In the genomic region with DNA sequence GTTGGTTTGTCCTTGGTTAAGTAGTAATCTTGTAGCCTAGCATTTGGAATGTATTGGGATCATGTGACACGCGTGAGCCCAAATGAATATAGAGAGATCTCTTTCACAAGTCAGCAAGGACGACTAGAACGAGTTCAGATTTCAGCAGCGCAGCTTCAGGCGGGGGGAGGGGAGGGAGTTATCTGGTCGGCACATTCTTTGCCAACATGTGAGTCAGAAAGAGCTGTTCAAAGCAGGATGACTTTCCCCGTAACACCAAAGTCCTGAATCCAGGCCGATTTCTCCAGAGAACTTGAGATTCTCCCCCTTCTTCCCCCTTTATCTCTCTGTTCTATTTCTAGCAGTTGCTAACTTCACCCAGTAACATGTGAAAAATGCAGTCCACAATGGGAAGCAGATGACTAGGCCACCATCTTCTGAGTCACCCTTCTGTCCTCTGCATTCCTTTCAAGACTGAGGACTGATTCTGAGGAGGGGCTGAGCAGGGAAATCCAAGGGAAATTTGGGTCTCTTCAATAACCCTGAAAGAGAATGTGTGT, we compare ENCODE assay signal across 8 mouse cellular contexts.
DNase-seq lines count a peak whose midpoint lies in the region; ATAC-seq and TF ChIP-seq lines count a peak whose summit lies in the region.

No protein-coding gene starts in this region.

- no peaks in the 10 kb centered on the region for H3K27me3 ChIP-seq in neural tube, embryonic 11.5 days (ENCODE audit: control insufficient read depth, insufficient read depth, low read length)
- H3K27me3 ChIP-seq in neural tube, embryonic 15.5 days (replicated peaks): no peaks in the 10 kb centered on the region
- H3K27me3 ChIP-seq in embryonic facial prominence, embryonic 12.5 days: no peaks in the 10 kb centered on the region
- no peaks in the 10 kb centered on the region for H3K27me3 ChIP-seq in heart, postnatal 0 days (ENCODE audit: control insufficient read depth, insufficient read depth, low read length)
- no peaks in the 10 kb centered on the region for H3K27me3 ChIP-seq in intestine, embryonic 15.5 days (replicated peaks)
- H3K27me3 ChIP-seq in midbrain, postnatal 0 days (ENCODE audit: insufficient read depth, low read length): no peaks in the 10 kb centered on the region

- TF ChIP-seq EP300 in heart, postnatal 0 days (IDR thresholded peaks at IDR 0.05; ENCODE audit: low read depth): peak; percentile 38; the same call in 1 of the 2 replicates

- no peak overlapping the region for H3K9ac ChIP-seq in neural tube, embryonic 11.5 days (ENCODE audit: low read length)
- no peak overlapping the region for H3K9ac ChIP-seq in neural tube, embryonic 15.5 days (replicated peaks)
- H3K9ac ChIP-seq in embryonic facial prominence, embryonic 12.5 days: no peak overlapping the region
- H3K9ac ChIP-seq in heart, postnatal 0 days (replicated peaks; ENCODE audit: low read depth, low read length): no peak overlapping the region
- no peak overlapping the region for H3K9ac ChIP-seq in intestine, embryonic 15.5 days
- no peak overlapping the region for H3K9ac ChIP-seq in midbrain, postnatal 0 days (replicated peaks; ENCODE audit: low read length, poor library complexity, severe bottlenecking)

- H3K4me3 ChIP-seq in neural tube, embryonic 11.5 days (ENCODE audit: low read depth, low read length): no peak overlapping the region
- H3K4me3 ChIP-seq in neural tube, embryonic 15.5 days (replicated peaks): no peak overlapping the region
- H3K4me3 ChIP-seq in embryonic facial prominence, embryonic 12.5 days: no peak overlapping the region
- no peak overlapping the region for H3K4me3 ChIP-seq in heart, postnatal 0 days (ENCODE audit: low read depth, low read length)
- no peak overlapping the region for H3K4me3 ChIP-seq in intestine, embryonic 15.5 days (replicated peaks)
- no peak overlapping the region for H3K4me3 ChIP-seq in midbrain, postnatal 0 days (ENCODE audit: low read depth, low read length)

- 62% methylated on average over 9 of the region's 9 CpGs for WGBS in neural tube, embryonic 11.5 days
- 71% methylated on average over 9 of the region's 9 CpGs for WGBS in neural tube, embryonic 15.5 days
- 16% methylated on average over 9 of the region's 9 CpGs for WGBS in embryonic facial prominence, embryonic 12.5 days
- WGBS in heart, postnatal 0 days: 11% methylated on average over 9 of the region's 9 CpGs
- 51% methylated on average over 9 of the region's 9 CpGs for WGBS in intestine, embryonic 15.5 days
- 55% methylated on average over 9 of the region's 9 CpGs for WGBS in midbrain, postnatal 0 days

- H3K4me1 ChIP-seq in neural tube, embryonic 11.5 days (ENCODE audit: control insufficient read depth, insufficient read depth, low read length): no peaks in the 10 kb centered on the region
- no peaks in the 10 kb centered on the region for H3K4me1 ChIP-seq in neural tube, embryonic 15.5 days
- peaks cover 34% of the 10 kb centered on the region for H3K4me1 ChIP-seq in embryonic facial prominence, embryonic 12.5 days
- peaks cover 30% of the 10 kb centered on the region for H3K4me1 ChIP-seq in heart, postnatal 0 days (ENCODE audit: control insufficient read depth, insufficient read depth)
- H3K4me1 ChIP-seq in intestine, embryonic 15.5 days (replicated peaks): no peaks in the 10 kb centered on the region
- no peaks in the 10 kb centered on the region for H3K4me1 ChIP-seq in midbrain, postnatal 0 days (ENCODE audit: insufficient read depth, low read length)

- peak; percentile 43 for DNase-seq in neural tube, embryonic 11.5 days (ENCODE audit: low spot score)
- peak; percentile 83 for DNase-seq in heart, postnatal 0 days (ENCODE audit: low spot score)
- peak; percentile 53 for DNase-seq in testis, postnatal 10 days (ENCODE audit: low spot score)
- no peak for DNase-seq in midbrain, postnatal 0 days (ENCODE audit: low spot score)

- no peak overlapping the region for H3K4me2 ChIP-seq in neural tube, embryonic 11.5 days (ENCODE audit: low read depth)
- no peak overlapping the region for H3K4me2 ChIP-seq in neural tube, embryonic 15.5 days
- no peak overlapping the region; the same call in 1 of the 2 replicates for H3K4me2 ChIP-seq in embryonic facial prominence, embryonic 12.5 days (replicated peaks)
- no peak overlapping the region for H3K4me2 ChIP-seq in heart, postnatal 0 days (ENCODE audit: low read depth, low read length)
- H3K4me2 ChIP-seq in intestine, embryonic 15.5 days (replicated peaks): no peak overlapping the region
- H3K4me2 ChIP-seq in midbrain, postnatal 0 days (ENCODE audit: low read depth, low read length, poor library complexity, severe bottlenecking): no peak overlapping the region

- ATAC-seq in neural tube, embryonic 11.5 days (ENCODE audit: insufficient read depth, low FRiP score, low TSS enrichment): no peak
- no peak for ATAC-seq in neural tube, embryonic 15.5 days (ENCODE audit: low FRiP score)
- ATAC-seq in embryonic facial prominence, embryonic 12.5 days (ENCODE audit: insufficient number of reproducible peaks, insufficient read depth, low FRiP score, low TSS enrichment): no peak
- ATAC-seq in heart, postnatal 0 days (ENCODE audit: insufficient read depth, low read depth): peak; percentile 77
- ATAC-seq in intestine, embryonic 15.5 days: no peak
- ATAC-seq in midbrain, postnatal 0 days (ENCODE audit: low FRiP score): no peak
- no peak for ATAC-seq in erythroid progenitor cell, adult 5-6 weeks (replicated peaks; ENCODE audit: low FRiP score, poor library complexity, severe bottlenecking)

- H3K9me3 ChIP-seq in neural tube, embryonic 11.5 days (ENCODE audit: control insufficient read depth, low read length): no peaks in the 10 kb centered on the region
- H3K9me3 ChIP-seq in neural tube, embryonic 15.5 days (replicated peaks): no peaks in the 10 kb centered on the region
- H3K9me3 ChIP-seq in embryonic facial prominence, embryonic 12.5 days: no peaks in the 10 kb centered on the region
- no peaks in the 10 kb centered on the region for H3K9me3 ChIP-seq in heart, postnatal 0 days (replicated peaks; ENCODE audit: control insufficient read depth, low read length)
- no peaks in the 10 kb centered on the region for H3K9me3 ChIP-seq in intestine, embryonic 15.5 days
- H3K9me3 ChIP-seq in midbrain, postnatal 0 days (ENCODE audit: low read length): no peaks in the 10 kb centered on the region

- no peak overlapping the region for H3K27ac ChIP-seq in neural tube, embryonic 11.5 days (ENCODE audit: low read depth, low read length)
- H3K27ac ChIP-seq in neural tube, embryonic 15.5 days (replicated peaks): no peak overlapping the region
- H3K27ac ChIP-seq in embryonic facial prominence, embryonic 12.5 days: peak overlapping the region; percentile 63
- peak overlapping the region; percentile 94 for H3K27ac ChIP-seq in heart, postnatal 0 days (ENCODE audit: low read depth)
- no peak overlapping the region for H3K27ac ChIP-seq in intestine, embryonic 15.5 days
- no peak overlapping the region for H3K27ac ChIP-seq in midbrain, postnatal 0 days (ENCODE audit: low read depth, low read length)

- TF ChIP-seq CTCF in heart, postnatal 0 days (IDR thresholded peaks at IDR 0.05; ENCODE audit: low read depth): no peak
- TF ChIP-seq CTCF in midbrain, postnatal 0 days (IDR thresholded peaks at IDR 0.05): no peak

- no peaks in the 10 kb centered on the region for H3K36me3 ChIP-seq in neural tube, embryonic 11.5 days (ENCODE audit: control insufficient read depth, insufficient read depth, low read length)
- no peaks in the 10 kb centered on the region for H3K36me3 ChIP-seq in neural tube, embryonic 15.5 days
- no peaks in the 10 kb centered on the region for H3K36me3 ChIP-seq in embryonic facial prominence, embryonic 12.5 days
- H3K36me3 ChIP-seq in heart, postnatal 0 days (replicated peaks; ENCODE audit: control insufficient read depth, insufficient read depth, low read length): no peaks in the 10 kb centered on the region
- no peaks in the 10 kb centered on the region for H3K36me3 ChIP-seq in intestine, embryonic 15.5 days
- H3K36me3 ChIP-seq in midbrain, postnatal 0 days (ENCODE audit: insufficient read depth, low read length): no peaks in the 10 kb centered on the region

Comparison
In these comparisons a context has a peak if more than half of its experiments do, and no peak if none do; other contexts are left out.
1. H3K27ac ChIP-seq: peak in embryonic facial prominence, embryonic 12.5 days (single experiment) and heart, postnatal 0 days (single experiment); none in neural tube, embryonic 11.5 days (single experiment), neural tube, embryonic 15.5 days (single experiment), intestine, embryonic 15.5 days (single experiment) and midbrain, postnatal 0 days (single experiment).